Mouse (Mus musculus) brain, embryonic 14.5 days (tissue): ENCODE results near the gene Hsd17b12.

ENCODE experiments used
- CTCF ChIP-seq: fragments of 200-500 bp; IDR thresholded peaks from 2 replicates; pipeline ENCODE4 v1.5.1; 2012; ENCODE audit warnings: inconsistent platforms, mild to moderate bottlenecking, moderate library complexity, borderline replicate concordance; ENCODE audit not compliant: insufficient read depth, insufficient read length; ENCODE audit errors: extremely low read depth
- POLR2A ChIP-seq: fragments of 200-500 bp; IDR thresholded peaks from 2 replicates; pipeline ENCODE4 v1.6.1; 2012; ENCODE audit warnings: mild to moderate bottlenecking, inconsistent platforms, borderline replicate concordance; ENCODE audit not compliant: poor library complexity, insufficient read depth, insufficient read length, severe bottlenecking; ENCODE audit errors: extremely low read depth

DNA sequence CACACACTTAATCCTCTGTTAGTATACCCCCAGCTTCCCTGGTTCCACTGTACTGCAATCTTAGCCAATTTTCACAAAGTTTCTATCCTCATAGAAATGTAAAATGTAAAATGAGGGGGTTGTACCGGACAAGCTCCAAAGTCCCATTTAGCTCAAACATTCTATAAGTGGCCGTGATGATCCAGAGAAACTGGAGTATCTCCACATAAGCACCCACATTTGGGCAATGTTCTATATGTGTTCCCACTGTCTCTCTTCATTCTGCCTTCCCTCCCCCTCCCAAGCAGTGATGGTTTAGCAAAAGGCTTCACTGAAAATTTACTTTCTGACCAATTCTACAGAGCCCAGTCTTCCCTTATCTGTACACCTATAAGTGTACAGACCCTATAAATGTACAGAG lies 27.1 kb upstream of the Hsd17b12 start:
- TF ChIP-seq POLR2A (no peak), CTCF (no peak)
